Mouse (Mus musculus) liver, embryonic 14.5 days (tissue): ENCODE results near the gene Ccdc85b.

Experiments
- CTCF ChIP-seq: IDR thresholded peaks from 2 replicates; pipeline ENCODE4 v1.5.1; 2016; ENCODE audit warnings: antibody characterized with exemption, low read depth, control low read depth
- EP300 ChIP-seq: IDR thresholded peaks from 2 replicates; pipeline ENCODE4 v1.6.1; 2016; ENCODE audit warnings: antibody characterized with exemption, low read depth

DNA sequence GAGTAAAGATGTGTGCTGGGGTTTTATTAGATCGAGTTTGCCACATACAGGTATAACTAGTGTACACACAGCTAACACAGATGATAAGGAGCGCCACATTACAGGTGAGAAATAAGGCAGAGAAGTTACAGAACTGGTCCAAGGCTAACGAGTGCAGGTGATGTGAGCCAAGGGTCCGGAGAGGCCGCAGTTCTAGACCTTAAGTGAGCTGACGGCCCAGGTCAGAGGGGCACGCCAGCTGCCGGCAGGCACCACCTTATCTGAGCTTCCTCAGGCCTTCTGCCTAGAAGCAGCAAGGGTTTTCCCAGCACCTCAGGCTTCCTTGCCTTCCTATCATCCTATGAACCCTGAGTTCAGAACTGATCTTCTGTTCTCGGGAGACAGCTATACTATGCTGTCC, 38.1 kb downstream of the Ccdc85b start:
- no peak for TF ChIP-seq CTCF
- TF ChIP-seq EP300 = no peak
